Mouse (Mus musculus): ENCODE measurements around the gene Pds5b. TPM values are rescaled to one million over a fixed set of nuclear protein-coding genes. Genes with fewer than 3 reads are reported as not detected.
"Not testable (repeated sequence)": the region's sequence is repeated elsewhere in the genome, so short reads cannot be mapped to it uniquely, and the experiment has no call there.

The Pds5b gene
- polyA plus RNA-seq, 1 experiment from 2014 or later, result 46.8 TPM

DNA sequence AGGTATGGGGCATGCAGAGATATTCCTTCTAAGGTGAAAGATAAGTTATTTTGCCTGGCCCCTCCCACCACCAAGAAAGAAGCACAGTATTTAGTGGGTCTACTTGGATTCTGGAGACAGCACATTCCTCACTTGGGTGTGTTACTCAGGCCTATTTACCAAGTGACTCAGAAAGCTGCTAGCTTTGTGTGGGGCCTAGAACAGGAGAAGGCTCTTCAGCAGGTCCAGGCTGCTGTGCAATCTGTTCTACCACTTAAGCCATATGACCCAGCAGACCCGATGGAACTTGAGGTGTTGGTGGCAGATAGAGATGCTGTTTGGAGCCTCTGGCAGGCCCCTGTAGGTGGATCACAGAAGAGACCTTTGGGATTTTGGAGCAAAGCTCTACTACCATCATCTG lies 33.1 kb downstream of the Pds5b start:
- H3K4me3 ChIP-seq; H3K4me1 ChIP-seq; H3K9ac ChIP-seq; H3K9me3 ChIP-seq; H3K27ac ChIP-seq; H3K27me3 ChIP-seq; H3K4me2 ChIP-seq (replicated peaks); H3K36me3 ChIP-seq; ATAC-seq (ENCODE audit: insufficient number of reproducible peaks, insufficient read depth, low FRiP score, low TSS enrichment): not testable (repeated sequence)
- WGBS, result 94% methylated on average over 1 of the region's 1 CpGs

DNA sequence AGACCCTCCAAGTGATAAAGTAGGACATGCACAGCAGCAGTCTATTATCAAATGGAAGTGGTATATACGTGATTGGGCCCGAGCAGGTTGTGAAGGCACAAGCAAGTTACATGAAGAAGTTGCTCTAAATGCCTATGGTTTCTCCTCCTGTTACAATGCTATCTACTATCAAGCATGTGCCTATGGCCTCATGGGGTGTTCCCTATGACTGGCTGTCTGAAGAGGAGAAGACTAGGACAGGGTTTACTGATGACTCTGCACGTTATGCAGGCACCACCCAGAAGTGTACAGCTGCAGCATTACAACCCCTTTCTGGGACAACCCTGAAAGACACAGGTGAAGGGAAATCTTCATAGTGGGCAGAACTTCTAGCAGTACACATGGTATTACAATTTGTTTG lies 33.6 kb downstream of the Pds5b start:
- H3K4me1 ChIP-seq; H3K9me3 ChIP-seq; ATAC-seq (ENCODE audit: insufficient number of reproducible peaks, insufficient read depth, low FRiP score, low TSS enrichment); H3K4me3 ChIP-seq; H3K27me3 ChIP-seq; H3K36me3 ChIP-seq; H3K9ac ChIP-seq; H3K27ac ChIP-seq; H3K4me2 ChIP-seq (replicated peaks): not testable (repeated sequence)
- WGBS, result 95% methylated on average over 3 of the region's 3 CpGs

GRCm38 (mm10) chr5:150711503-150711902 lies 38.0 kb downstream of the Pds5b start:
- Histone ChIP-seq H3K4me1 (no peaks in the 10 kb centered on the region), H3K4me2 (replicated peaks) (no peak overlapping the region), H3K36me3 (no peaks in the 10 kb centered on the region), H3K9me3 (no peaks in the 10 kb centered on the region), H3K4me3 (no peak overlapping the region), H3K9ac (no peak overlapping the region), H3K27ac (no peak overlapping the region), H3K27me3 (no peaks in the 10 kb centered on the region)
- 95% methylated on average over 4 of the region's 4 CpGs for WGBS
- no peak for ATAC-seq (ENCODE audit: insufficient number of reproducible peaks, insufficient read depth, low FRiP score, low TSS enrichment)

DNA sequence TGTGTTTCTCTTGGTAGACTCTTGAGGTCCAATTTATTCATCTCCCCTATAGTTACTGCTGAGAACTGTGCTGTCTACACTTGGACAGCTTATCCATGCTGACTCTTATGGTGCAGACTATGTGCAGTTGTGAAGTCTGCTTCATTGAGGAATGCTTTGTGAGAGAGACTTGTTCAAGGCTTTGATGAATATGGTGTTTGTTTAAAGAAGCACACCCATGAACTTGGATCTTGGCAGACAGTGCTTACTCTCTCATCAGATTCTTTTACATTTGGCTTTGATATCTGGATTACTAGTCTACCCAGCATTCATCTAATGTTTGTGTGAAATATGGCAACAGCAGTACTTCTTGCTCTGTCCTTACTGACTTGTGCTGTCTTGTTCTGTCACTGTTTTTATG lies 39.9 kb downstream of the Pds5b start:
- Histone ChIP-seq H3K27ac (no peak overlapping the region), H3K9me3 (no peaks in the 10 kb centered on the region), H3K4me2 (replicated peaks) (no peak overlapping the region), H3K9ac (no peak overlapping the region), H3K4me1 (no peaks in the 10 kb centered on the region), H3K4me3 (no peak overlapping the region), H3K27me3 (no peaks in the 10 kb centered on the region), H3K36me3 (no peaks in the 10 kb centered on the region)
- ATAC-seq (ENCODE audit: insufficient number of reproducible peaks, insufficient read depth, low FRiP score, low TSS enrichment), result no peak

DNA sequence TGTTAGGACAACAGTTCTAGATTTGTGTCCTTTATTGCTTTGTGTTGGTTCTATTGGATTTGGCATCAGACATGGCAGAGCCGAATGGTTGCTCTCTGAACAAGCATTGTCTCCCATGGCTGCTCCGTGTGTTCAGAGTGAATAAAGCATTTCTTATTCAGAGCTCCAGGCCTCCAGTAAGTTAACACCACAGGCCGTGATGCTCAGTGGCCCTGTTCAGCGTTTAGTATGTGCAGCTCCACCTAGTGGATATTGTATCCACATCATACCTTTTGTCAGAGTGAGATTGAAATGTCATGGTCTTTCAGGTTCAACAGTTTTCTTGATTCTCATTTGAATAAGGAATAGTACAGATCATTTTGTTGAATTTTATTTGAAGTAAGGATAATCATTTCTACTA lies 44.2 kb downstream of the Pds5b start:
- Histone ChIP-seq H3K4me2 (replicated peaks) (no peak overlapping the region), H3K27ac (no peak overlapping the region), H3K4me3 (no peak overlapping the region), H3K27me3 (no peaks in the 10 kb centered on the region), H3K9ac (no peak overlapping the region), H3K9me3 (no peaks in the 10 kb centered on the region), H3K4me1 (no peaks in the 10 kb centered on the region), H3K36me3 (peaks cover 4% of the 10 kb centered on the region; the same call in 1 of the 2 replicates)
- no peak for ATAC-seq (ENCODE audit: insufficient number of reproducible peaks, insufficient read depth, low FRiP score, low TSS enrichment)
- 9% methylated on average over 4 of the region's 4 CpGs for WGBS

GRCm38 (mm10) chr5:150724641-150725040 lies 51.1 kb downstream of the Pds5b start:
- Histone ChIP-seq H3K9me3 (no peaks in the 10 kb centered on the region), H3K4me2 (replicated peaks) (no peak overlapping the region), H3K27me3 (no peaks in the 10 kb centered on the region), H3K4me3 (no peak overlapping the region), H3K9ac (no peak overlapping the region), H3K4me1 (no peaks in the 10 kb centered on the region), H3K27ac (no peak overlapping the region), H3K36me3 (peaks cover 29% of the 10 kb centered on the region; the same call in 1 of the 2 replicates)
- 92% methylated on average over 1 of the region's 1 CpGs for WGBS
- ATAC-seq (ENCODE audit: insufficient number of reproducible peaks, insufficient read depth, low FRiP score, low TSS enrichment), result no peak

DNA sequence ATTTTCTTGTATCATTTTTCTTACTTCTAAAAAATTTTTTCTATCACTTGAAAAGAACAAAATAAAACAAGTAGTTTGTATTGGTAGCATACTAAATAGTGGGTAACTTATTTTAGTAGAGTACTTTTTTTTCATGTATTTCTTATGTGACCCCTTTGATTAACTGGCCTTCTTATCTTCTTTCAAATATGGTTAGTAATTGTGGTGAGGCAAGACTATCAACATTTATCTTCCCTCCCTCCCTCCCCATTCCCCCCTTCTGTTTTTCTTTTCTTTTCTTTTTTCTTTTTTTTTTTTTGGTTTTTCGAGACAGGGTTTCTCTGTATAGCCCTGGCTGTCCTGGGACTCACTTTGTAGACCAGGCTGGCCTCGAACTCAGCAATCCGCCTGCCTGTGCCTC lies 63.5 kb downstream of the Pds5b start:
- H3K4me1 ChIP-seq; H3K9ac ChIP-seq; H3K27me3 ChIP-seq; H3K4me2 ChIP-seq (replicated peaks); H3K9me3 ChIP-seq; H3K4me3 ChIP-seq; ATAC-seq (ENCODE audit: insufficient number of reproducible peaks, insufficient read depth, low FRiP score, low TSS enrichment); H3K27ac ChIP-seq: not testable (repeated sequence)
- WGBS, result 87% methylated on average over 3 of the region's 3 CpGs
- H3K36me3 ChIP-seq, result peaks cover 19% of the 10 kb centered on the region

DNA sequence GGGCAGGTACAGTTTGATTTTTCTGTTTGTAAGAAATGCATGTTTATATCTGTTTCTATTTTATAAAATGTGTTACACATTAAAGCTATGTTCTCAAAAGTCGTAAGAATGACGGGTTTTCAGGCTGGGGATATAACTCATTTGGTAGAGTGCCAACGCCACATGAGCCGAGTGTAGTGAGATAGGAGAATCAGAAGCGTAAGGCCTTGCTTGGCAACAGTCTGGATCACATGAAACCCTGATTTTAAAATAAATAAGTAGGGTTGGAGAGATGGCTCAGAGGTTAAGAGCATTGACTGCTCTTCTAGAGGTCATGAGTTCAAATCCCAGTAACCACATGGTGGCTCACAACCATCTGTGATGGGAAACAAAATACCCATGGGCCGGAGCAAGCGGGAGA lies 65.8 kb downstream of the Pds5b start:
- WGBS, result 74% methylated on average over 7 of the region's 7 CpGs
- Histone ChIP-seq H3K9ac (no peak overlapping the region), H3K27me3 (no peaks in the 10 kb centered on the region), H3K36me3 (peaks cover 19% of the 10 kb centered on the region), H3K27ac (no peak overlapping the region), H3K4me3 (no peak overlapping the region), H3K4me1 (no peaks in the 10 kb centered on the region), H3K9me3 (no peaks in the 10 kb centered on the region), H3K4me2 (replicated peaks) (no peak overlapping the region)
- no peak for ATAC-seq (ENCODE audit: insufficient number of reproducible peaks, insufficient read depth, low FRiP score, low TSS enrichment)

GRCm38 (mm10) chr5:150740597-150740996 lies 67.1 kb downstream of the Pds5b start:
- WGBS, result 14% methylated on average over 1 of the region's 2 CpGs
- Histone ChIP-seq H3K4me1 (no peaks in the 10 kb centered on the region), H3K36me3 (peaks cover 14% of the 10 kb centered on the region), H3K9ac (no peak overlapping the region), H3K4me3 (no peak overlapping the region), H3K9me3 (no peaks in the 10 kb centered on the region), H3K27me3 (no peaks in the 10 kb centered on the region), H3K4me2 (replicated peaks) (no peak overlapping the region), H3K27ac (no peak overlapping the region)
- ATAC-seq (ENCODE audit: insufficient number of reproducible peaks, insufficient read depth, low FRiP score, low TSS enrichment), result no peak

DNA sequence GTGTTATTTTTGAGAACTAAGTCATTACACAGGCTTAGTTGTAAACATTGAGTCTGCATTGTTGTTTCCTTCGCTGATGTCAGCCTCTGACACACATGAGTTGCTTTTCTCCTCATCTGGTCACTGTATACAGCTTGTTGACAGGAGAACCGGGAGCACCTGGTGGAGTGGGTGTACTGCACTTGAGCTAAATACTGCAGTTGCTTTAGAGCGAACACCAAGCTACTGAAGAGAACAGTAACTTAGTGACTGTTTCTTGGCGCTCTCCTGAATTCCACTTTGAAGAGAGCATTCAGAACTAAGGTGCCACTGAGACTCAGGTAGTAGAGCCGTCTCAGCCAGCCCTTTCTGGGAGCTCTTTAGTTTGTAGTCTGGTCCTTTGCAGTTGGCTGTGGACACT lies 83.1 kb downstream of the Pds5b start:
- Histone ChIP-seq H3K36me3 (peaks cover 28% of the 10 kb centered on the region), H3K27me3 (no peaks in the 10 kb centered on the region), H3K4me3 (no peak overlapping the region), H3K27ac (no peak overlapping the region), H3K9me3 (no peaks in the 10 kb centered on the region), H3K9ac (no peak overlapping the region), H3K4me2 (replicated peaks) (no peak overlapping the region), H3K4me1 (no peaks in the 10 kb centered on the region)
- ATAC-seq (ENCODE audit: insufficient number of reproducible peaks, insufficient read depth, low FRiP score, low TSS enrichment), result no peak
- 93% methylated on average over 5 of the region's 5 CpGs for WGBS

- no peak overlapping the region for H3K27ac ChIP-seq
Observed at GRCm38 (mm10) chr5:150772403-150772802, 98.9 kb downstream of the Pds5b start.

DNA sequence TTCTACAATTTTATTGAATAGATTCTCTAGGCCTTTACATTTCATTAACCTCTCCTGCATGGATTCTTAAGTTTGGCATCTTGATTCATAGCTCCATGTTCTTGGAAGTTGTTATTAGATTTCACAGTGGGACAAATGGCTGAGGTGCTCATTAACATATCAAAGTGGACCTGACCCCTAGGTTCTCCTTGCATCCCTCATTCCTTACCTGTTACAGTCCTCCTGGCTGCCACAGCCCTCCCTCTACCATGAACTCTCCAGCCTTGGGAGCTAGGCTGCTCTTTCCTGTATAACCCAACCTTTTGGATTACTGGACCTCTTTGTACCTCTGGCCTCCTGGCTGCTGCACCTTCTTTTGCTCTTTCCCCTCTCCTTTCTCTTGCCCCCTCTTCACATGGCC lies 99.5 kb downstream of the Pds5b start:
- Histone ChIP-seq H3K27me3 (no peaks in the 10 kb centered on the region), H3K4me3 (no peak overlapping the region), H3K9ac (no peak overlapping the region), H3K27ac (no peak overlapping the region), H3K36me3 (peaks cover 21% of the 10 kb centered on the region), H3K4me1 (no peaks in the 10 kb centered on the region), H3K9me3 (no peaks in the 10 kb centered on the region), H3K4me2 (replicated peaks) (no peak overlapping the region)
- ATAC-seq (ENCODE audit: insufficient number of reproducible peaks, insufficient read depth, low FRiP score, low TSS enrichment), result no peak

More at GRCm38 (mm10) chr5:150772403-150772802, 98.9 kb downstream of the Pds5b start:
- H3K9me3 ChIP-seq, result no peaks in the 10 kb centered on the region
- H3K27me3 ChIP-seq, result no peaks in the 10 kb centered on the region
- ATAC-seq (ENCODE audit: insufficient number of reproducible peaks, insufficient read depth, low FRiP score, low TSS enrichment), result no peak
- peaks cover 18% of the 10 kb centered on the region; the same call in 1 of the 2 replicates for H3K36me3 ChIP-seq
- H3K4me2 ChIP-seq (replicated peaks), result no peak overlapping the region
- WGBS, result 31% methylated on average over 5 of the region's 5 CpGs
- no peak overlapping the region for H3K9ac ChIP-seq
- no peak overlapping the region for H3K4me3 ChIP-seq
- H3K4me1 ChIP-seq, result no peaks in the 10 kb centered on the region

DNA sequence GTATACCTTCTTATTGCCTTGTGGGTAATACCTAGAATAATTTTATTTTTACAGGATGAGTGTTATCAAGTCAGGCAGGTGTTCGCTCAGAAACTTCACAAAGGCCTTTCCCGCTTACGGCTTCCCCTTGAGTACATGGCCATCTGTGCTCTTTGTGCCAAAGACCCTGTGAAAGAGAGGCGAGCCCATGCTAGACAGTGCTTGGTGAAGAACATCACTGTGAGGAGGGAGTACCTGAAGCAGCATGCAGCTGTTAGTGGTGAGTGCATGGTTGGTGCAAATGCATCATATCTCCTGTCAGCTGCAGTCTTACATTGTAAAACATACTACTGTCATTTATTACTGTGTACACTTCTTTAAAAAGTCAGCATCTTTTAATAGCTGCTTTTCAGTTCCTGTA lies 114.7 kb downstream of the Pds5b start:
- ATAC-seq (ENCODE audit: insufficient number of reproducible peaks, insufficient read depth, low FRiP score, low TSS enrichment), result no peak
- Histone ChIP-seq H3K36me3 (peaks cover 47% of the 10 kb centered on the region), H3K27ac (no peak overlapping the region), H3K9ac (no peak overlapping the region), H3K4me1 (no peaks in the 10 kb centered on the region), H3K27me3 (no peaks in the 10 kb centered on the region), H3K4me3 (no peak overlapping the region), H3K4me2 (replicated peaks) (no peak overlapping the region), H3K9me3 (no peaks in the 10 kb centered on the region)
- 96% methylated on average over 4 of the region's 4 CpGs for WGBS

Measured in embryonic facial prominence, embryonic 12.5 days (tissue).